Mouse (Mus musculus): ENCODE measurements around the gene Vmn1r206.
"Not testable (repeated sequence)": the region's sequence is repeated elsewhere in the genome, so short reads cannot be mapped to it uniquely, and the experiment has no call there.

Vmn1r206 gene

GRCm38 (mm10) chr13:22624151-22624550, at the start of gene Vmn1r206:
Vmn1r206 (minus strand) TSS chr13:22624251.
- not testable (repeated sequence) for DNase-seq

GRCm38 (mm10) chr13:22592900-22593299, 31.2 kb downstream of the Vmn1r206 start, which contains the start of gene Vmn1r205:
Vmn1r205 (minus strand) TSS chr13:22593000.
- no peak for DNase-seq

- not testable (repeated sequence) for DNase-seq
Measured at GRCm38 (mm10) chr13:22583336-22583735, 40.7 kb downstream of the Vmn1r206 start.

- DNase-seq, result not testable (repeated sequence)
Measured at GRCm38 (mm10) chr13:22574911-22575310, 49.1 kb downstream of the Vmn1r206 start.

All from spleen, adult 18-20 months (tissue).